Mouse (Mus musculus): ENCODE data around the gene Jph2. TPM values are rescaled to one million over a fixed set of nuclear protein-coding genes. Genes with fewer than 3 reads are reported as not detected.

Jph2 gene
- 78.4 TPM for polyA plus RNA-seq (2012; fragmentation: generic; extraction: Trizol)
- long read RNA-seq, experiment 1, full-length matches to known transcripts, result 1 of 32 reads
- long read RNA-seq, experiment 1, partial matches to known transcripts, result 1 of 32 reads
- long read RNA-seq, experiment 1, other reads (novel, unspliced or antisense), result 30 of 32 reads
- long read RNA-seq, experiment 2, full-length matches to known transcripts, result 3 of 10 reads
- long read RNA-seq, experiment 2, partial matches to known transcripts, result 6 of 10 reads
- long read RNA-seq, experiment 2, other reads (novel, unspliced or antisense), result 1 of 10 reads

- peak within 1 kb of the TSS; percentile 68 for H3ac ChIP-seq (ENCODE audit: control insufficient read depth, insufficient read length, low read depth)
- peak within 1 kb of the TSS; percentile 32 for H3K4me3 ChIP-seq (ENCODE audit: insufficient read depth, poor library complexity, severe bottlenecking)
- TF ChIP-seq MAX (IDR thresholded peaks at IDR 0.05), result no peak
- TF ChIP-seq MYOG (IDR thresholded peaks at IDR 0.05; ENCODE audit: control insufficient read depth, extremely low read depth, insufficient read length), result no peak
- TF ChIP-seq CEBPB (IDR thresholded peaks at IDR 0.05; ENCODE audit: low read depth), result no peak
- TF ChIP-seq USF1 (IDR thresholded peaks at IDR 0.05; ENCODE audit: low read depth), result no peak
- no peak for TF ChIP-seq MYOD1 (IDR thresholded peaks at IDR 0.05; ENCODE audit: control insufficient read depth, insufficient read length, low read depth)
- TF ChIP-seq FOSL1 (IDR thresholded peaks at IDR 0.05; ENCODE audit: insufficient read depth, low read length, poor library complexity, severe bottlenecking), result no peak
- H3K79me2 ChIP-seq (ENCODE audit: control insufficient read depth, insufficient read depth), result peaks cover 41% of the 10 kb centered on the region
- no peaks in the 10 kb centered on the region for H3K36me3 ChIP-seq (ENCODE audit: control insufficient read depth, insufficient read depth)
- H3K79me3 ChIP-seq (ENCODE audit: low read depth), result peaks cover 3% of the 10 kb centered on the region
- H3K27me3 ChIP-seq (ENCODE audit: control insufficient read depth, insufficient read depth, insufficient read length), result no peaks in the 10 kb centered on the region
Measured at GRCm38 (mm10) chr2:163397905-163398304, at the start of gene Jph2. Gene Jph2, minus strand, starts transcription at chr2:163397993.

- TF ChIP-seq USF1 (IDR thresholded peaks at IDR 0.05; ENCODE audit: low read depth) (no peak), FOSL1 (IDR thresholded peaks at IDR 0.05; ENCODE audit: insufficient read depth, low read length, poor library complexity, severe bottlenecking) (no peak), MAX (IDR thresholded peaks at IDR 0.05) (no peak), CTCF (IDR thresholded peaks at IDR 0.05; ENCODE audit: control insufficient read depth, insufficient read depth, insufficient read length) (no peak), MYOD1 (IDR thresholded peaks at IDR 0.05; ENCODE audit: control insufficient read depth, insufficient read length, low read depth) (no peak), CEBPB (IDR thresholded peaks at IDR 0.05; ENCODE audit: low read depth) (no peak), MYOG (IDR thresholded peaks at IDR 0.05; ENCODE audit: control insufficient read depth, extremely low read depth, insufficient read length) (no peak)
- H3K4me3 ChIP-seq (ENCODE audit: insufficient read depth, poor library complexity, severe bottlenecking), result no peak overlapping the region
- peaks cover 61% of the 10 kb centered on the region for H3K27me3 ChIP-seq (ENCODE audit: control insufficient read depth, insufficient read depth, insufficient read length)
Measured at GRCm38 (mm10) chr2:163447375-163447774, 49.6 kb upstream of the Jph2 start.

GRCm38 (mm10) chr2:163444017-163444416, 46.2 kb upstream of the Jph2 start:
- Histone ChIP-seq H3K79me2 (ENCODE audit: control insufficient read depth, insufficient read depth) (no peaks in the 10 kb centered on the region), H3K27me3 (ENCODE audit: control insufficient read depth, insufficient read depth, insufficient read length) (peaks cover 34% of the 10 kb centered on the region), H3K4me3 (ENCODE audit: insufficient read depth, poor library complexity, severe bottlenecking) (no peak overlapping the region), H3K36me3 (ENCODE audit: control insufficient read depth, insufficient read depth) (no peaks in the 10 kb centered on the region), H3ac (ENCODE audit: control insufficient read depth, insufficient read length, low read depth) (no peak overlapping the region), H3K79me3 (ENCODE audit: low read depth) (no peaks in the 10 kb centered on the region)
- TF ChIP-seq MYOG (IDR thresholded peaks at IDR 0.05; ENCODE audit: control insufficient read depth, extremely low read depth, insufficient read length) (no peak), CTCF (IDR thresholded peaks at IDR 0.05; ENCODE audit: control insufficient read depth, insufficient read depth, insufficient read length) (no peak), CEBPB (IDR thresholded peaks at IDR 0.05; ENCODE audit: low read depth) (no peak), FOSL1 (IDR thresholded peaks at IDR 0.05; ENCODE audit: insufficient read depth, low read length, poor library complexity, severe bottlenecking) (no peak), MYOD1 (IDR thresholded peaks at IDR 0.05; ENCODE audit: control insufficient read depth, insufficient read length, low read depth) (no peak), USF1 (IDR thresholded peaks at IDR 0.05; ENCODE audit: low read depth) (no peak), MAX (IDR thresholded peaks at IDR 0.05) (no peak)

More at GRCm38 (mm10) chr2:163447375-163447774, 49.6 kb upstream of the Jph2 start:
- Histone ChIP-seq H3K79me3 (ENCODE audit: low read depth) (no peaks in the 10 kb centered on the region), H3K79me2 (ENCODE audit: control insufficient read depth, insufficient read depth) (no peaks in the 10 kb centered on the region), H3ac (ENCODE audit: control insufficient read depth, insufficient read length, low read depth) (no peak overlapping the region), H3K36me3 (ENCODE audit: control insufficient read depth, insufficient read depth) (no peaks in the 10 kb centered on the region)

- Histone ChIP-seq H3K4me3 (ENCODE audit: insufficient read depth, poor library complexity, severe bottlenecking) (no peak overlapping the region), H3K36me3 (ENCODE audit: control insufficient read depth, insufficient read depth) (no peaks in the 10 kb centered on the region), H3ac (ENCODE audit: control insufficient read depth, insufficient read length, low read depth) (no peak overlapping the region), H3K79me2 (ENCODE audit: control insufficient read depth, insufficient read depth) (no peaks in the 10 kb centered on the region), H3K27me3 (ENCODE audit: control insufficient read depth, insufficient read depth, insufficient read length) (peaks cover 38% of the 10 kb centered on the region), H3K79me3 (ENCODE audit: low read depth) (no peaks in the 10 kb centered on the region)
- no peak for TF ChIP-seq MAX (IDR thresholded peaks at IDR 0.05)
- no peak for TF ChIP-seq FOSL1 (IDR thresholded peaks at IDR 0.05; ENCODE audit: insufficient read depth, low read length, poor library complexity, severe bottlenecking)
- no peak for TF ChIP-seq MYOG (IDR thresholded peaks at IDR 0.05; ENCODE audit: control insufficient read depth, extremely low read depth, insufficient read length)
Measured at GRCm38 (mm10) chr2:163443543-163443942, 45.8 kb upstream of the Jph2 start.

GRCm38 (mm10) chr2:163439488-163439887, 41.7 kb upstream of the Jph2 start:
- Histone ChIP-seq H3K4me3 (ENCODE audit: insufficient read depth, poor library complexity, severe bottlenecking) (no peak overlapping the region), H3K36me3 (ENCODE audit: control insufficient read depth, insufficient read depth) (no peaks in the 10 kb centered on the region), H3ac (ENCODE audit: control insufficient read depth, insufficient read length, low read depth) (no peak overlapping the region), H3K27me3 (ENCODE audit: control insufficient read depth, insufficient read depth, insufficient read length) (peaks cover 27% of the 10 kb centered on the region), H3K79me2 (ENCODE audit: control insufficient read depth, insufficient read depth) (no peaks in the 10 kb centered on the region), H3K79me3 (ENCODE audit: low read depth) (no peaks in the 10 kb centered on the region)
- no peak for TF ChIP-seq USF1 (IDR thresholded peaks at IDR 0.05; ENCODE audit: low read depth)
- TF ChIP-seq MAX (IDR thresholded peaks at IDR 0.05), result no peak
- no peak for TF ChIP-seq MYOD1 (IDR thresholded peaks at IDR 0.05; ENCODE audit: control insufficient read depth, insufficient read length, low read depth)
- TF ChIP-seq MYOG (IDR thresholded peaks at IDR 0.05; ENCODE audit: control insufficient read depth, extremely low read depth, insufficient read length), result no peak
- TF ChIP-seq FOSL1 (IDR thresholded peaks at IDR 0.05; ENCODE audit: insufficient read depth, low read length, poor library complexity, severe bottlenecking), result no peak
- no peak for TF ChIP-seq CEBPB (IDR thresholded peaks at IDR 0.05; ENCODE audit: low read depth)
- no peak for TF ChIP-seq CTCF (IDR thresholded peaks at IDR 0.05; ENCODE audit: control insufficient read depth, insufficient read depth, insufficient read length)

All from C2C12 (cell line).